Mouse (Mus musculus) kidney, embryonic 14.5 days (tissue): Measurements from ENCODE around the gene Ppp1r37. TPM values are rescaled to one million over a fixed set of nuclear protein-coding genes. Genes with fewer than 3 reads are reported as not detected.

Source experiments
- ATAC-seq: fragments of 200-750 bp; cut with Nextera tagmentation; 2 replicates; pipeline ENCODE4 v1.8.0; 2017; ENCODE audit warnings: moderate number of reproducible peaks, mild to moderate bottlenecking, moderate TSS enrichment, moderate library complexity; ENCODE audit not compliant: low FRiP score, low TSS enrichment
- H3K27ac ChIP-seq: fragments of 300-500 bp; sonication (generic); 2 replicates; pipeline ENCODE4 v1.5.1; 2014; ENCODE audit warnings: low read depth, mild to moderate bottlenecking, low read length, moderate library complexity, mixed read lengths
- H3K27me3 ChIP-seq: fragments of 300-500 bp; sonication (generic); 2 replicates; pipeline ENCODE4 v1.6.1; 2014; ENCODE audit warnings: mild to moderate bottlenecking, low read length; ENCODE audit not compliant: control insufficient read depth, insufficient read depth
- H3K36me3 ChIP-seq: fragments of 300-500 bp; sonication (generic); 2 replicates; pipeline ENCODE4 v1.6.1; 2014; ENCODE audit warnings: low read length, mixed read lengths; ENCODE audit not compliant: control insufficient read depth, insufficient read depth
- H3K4me1 ChIP-seq: fragments of 300-500 bp; sonication (generic); 2 replicates; pipeline ENCODE4 v1.6.1; 2014; ENCODE audit warnings: low read length, mixed read lengths; ENCODE audit not compliant: control insufficient read depth, insufficient read depth
- H3K4me2 ChIP-seq: fragments of 300-500 bp; sonication (generic); replicated peaks from 2 replicates; pipeline ENCODE4 v1.6.1; 2014; ENCODE audit warnings: low read depth, mild to moderate bottlenecking, low read length
- H3K4me3 ChIP-seq: fragments of 300-500 bp; sonication (generic); 2 replicates; pipeline ENCODE4 v1.5.1; 2014; ENCODE audit warnings: mild to moderate bottlenecking, low read length
- H3K9ac ChIP-seq: fragments of 300-500 bp; sonication (generic); 2 replicates; pipeline ENCODE4 v1.6.1; 2014; ENCODE audit warnings: low read depth, mild to moderate bottlenecking, low read length, moderate library complexity
- H3K9me3 ChIP-seq: fragments of 300-500 bp; sonication (generic); 2 replicates; pipeline ENCODE4 v1.6.1; 2016; ENCODE audit warnings: low read length; ENCODE audit not compliant: control insufficient read depth
- WGBS: fragments of 180-500 bp; shearing (Covaris S2); extraction: QIAGEN DNeasy Blood & Tissue Kit; methylation state at CpG from one replicate; pipeline ENCODE4 v1.1.7; 2014; 5-methylcytosine and 5-hydroxymethylcytosine counted together
- polyA plus RNA-seq: library from polyadenylated mRNA; unstranded; fragments of >200 nt; fragmentation: Nextera tagmentation; extraction: Ambion mirVana; gene quantifications from 2 replicates; pipeline ENCODE4 v1.2.1, GENCODE M21; 2014

The Ppp1r37 gene
- polyA plus RNA-seq, 1 experiment from 2014 or later: 6.5 TPM

DNA sequence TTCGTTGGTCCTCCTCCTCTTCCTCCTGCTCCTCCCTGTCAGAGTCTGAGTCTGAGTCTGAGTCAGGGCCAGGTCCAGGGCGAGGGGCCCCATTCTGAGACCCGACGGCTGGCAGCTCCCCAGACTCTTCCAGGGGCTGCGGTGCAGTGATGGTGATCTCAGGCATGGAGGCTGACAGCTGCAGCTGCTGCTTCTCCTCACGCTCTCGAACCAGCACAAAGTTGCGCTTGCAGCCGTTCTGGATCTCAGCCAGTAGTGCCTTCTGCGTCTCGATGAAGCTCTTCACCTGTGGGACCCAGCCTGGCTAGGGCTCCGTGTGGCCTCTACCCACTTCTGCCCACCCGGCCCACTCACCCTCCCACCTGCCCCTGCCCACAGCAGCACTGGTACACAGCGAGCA is 30.6 kb downstream of the Ppp1r37 start:
- H3K4me3 ChIP-seq: no peak overlapping the region
- ATAC-seq: no peak
- WGBS: 89% methylated on average over 14 of the region's 14 CpGs
- no peak overlapping the region for H3K9ac ChIP-seq
- H3K27ac ChIP-seq: no peak overlapping the region
- peaks cover 61% of the 10 kb centered on the region for H3K36me3 ChIP-seq
- H3K4me1 ChIP-seq: no peaks in the 10 kb centered on the region
- H3K4me2 ChIP-seq: no peak overlapping the region
- H3K27me3 ChIP-seq: no peaks in the 10 kb centered on the region
- H3K9me3 ChIP-seq: no peaks in the 10 kb centered on the region

DNA sequence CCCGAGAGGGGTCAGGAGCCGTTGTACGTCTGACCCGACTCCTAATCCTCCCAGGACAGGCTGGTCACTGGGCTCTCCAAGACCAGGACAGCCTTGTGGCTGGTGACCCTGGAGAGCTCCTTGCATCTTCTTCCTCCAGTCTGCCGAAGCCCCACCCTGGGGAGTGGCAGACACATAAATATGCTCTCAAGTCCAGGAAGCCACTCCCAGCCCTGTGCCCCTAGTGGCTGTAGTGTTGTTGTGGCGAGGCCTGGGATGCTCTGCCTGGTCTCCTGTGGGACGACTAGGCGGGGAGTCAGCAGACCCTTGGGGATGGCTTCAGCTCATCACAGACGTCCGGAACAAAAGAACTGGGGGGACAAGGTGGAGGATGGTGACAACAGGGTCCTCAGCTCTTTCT is 31.8 kb downstream of the Ppp1r37 start:
- no peaks in the 10 kb centered on the region for H3K9me3 ChIP-seq
- whole genome bisulfite sequencing: 59% methylated on average over 10 of the region's 10 CpGs
- peaks cover 61% of the 10 kb centered on the region for H3K36me3 ChIP-seq
- no peak overlapping the region for H3K4me2 ChIP-seq
- peak; percentile 21; the same call in 1 of the 2 replicates for ATAC-seq
- no peak overlapping the region for H3K9ac ChIP-seq
- no peak overlapping the region for H3K4me3 ChIP-seq
- H3K27ac ChIP-seq: no peak overlapping the region
- no peaks in the 10 kb centered on the region for H3K27me3 ChIP-seq
- no peaks in the 10 kb centered on the region for H3K4me1 ChIP-seq

DNA sequence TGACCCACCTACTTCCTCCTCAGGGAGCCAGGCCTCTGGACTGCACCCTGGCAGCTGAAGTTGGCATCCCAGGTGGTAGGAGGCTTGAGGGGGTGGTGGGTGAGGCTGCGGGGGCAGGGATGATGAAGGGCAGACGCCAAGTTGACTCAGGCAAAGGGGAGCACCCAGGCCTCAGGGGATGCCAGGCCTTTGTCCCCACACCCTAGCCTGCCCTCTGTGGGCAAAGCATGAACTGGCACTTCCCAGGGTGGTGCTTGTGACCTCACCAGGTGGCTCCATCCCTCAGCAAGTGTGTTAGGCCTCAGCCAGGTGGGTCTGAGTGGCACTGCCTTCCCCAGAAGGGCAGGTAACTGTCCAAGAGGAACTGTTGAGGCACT is 37.8 kb downstream of the Ppp1r37 start:
- Histone ChIP-seq H3K9ac (no peak overlapping the region), H3K4me2 (no peak overlapping the region), H3K9me3 (no peaks in the 10 kb centered on the region), H3K36me3 (peaks cover 12% of the 10 kb centered on the region; the same call in 1 of the 2 replicates), H3K27ac (no peak overlapping the region), H3K4me3 (no peak overlapping the region), H3K27me3 (peaks cover 51% of the 10 kb centered on the region), H3K4me1 (peaks cover 18% of the 10 kb centered on the region)
- ATAC-seq: no peak
- WGBS: 44% methylated on average over 2 of the region's 2 CpGs

DNA sequence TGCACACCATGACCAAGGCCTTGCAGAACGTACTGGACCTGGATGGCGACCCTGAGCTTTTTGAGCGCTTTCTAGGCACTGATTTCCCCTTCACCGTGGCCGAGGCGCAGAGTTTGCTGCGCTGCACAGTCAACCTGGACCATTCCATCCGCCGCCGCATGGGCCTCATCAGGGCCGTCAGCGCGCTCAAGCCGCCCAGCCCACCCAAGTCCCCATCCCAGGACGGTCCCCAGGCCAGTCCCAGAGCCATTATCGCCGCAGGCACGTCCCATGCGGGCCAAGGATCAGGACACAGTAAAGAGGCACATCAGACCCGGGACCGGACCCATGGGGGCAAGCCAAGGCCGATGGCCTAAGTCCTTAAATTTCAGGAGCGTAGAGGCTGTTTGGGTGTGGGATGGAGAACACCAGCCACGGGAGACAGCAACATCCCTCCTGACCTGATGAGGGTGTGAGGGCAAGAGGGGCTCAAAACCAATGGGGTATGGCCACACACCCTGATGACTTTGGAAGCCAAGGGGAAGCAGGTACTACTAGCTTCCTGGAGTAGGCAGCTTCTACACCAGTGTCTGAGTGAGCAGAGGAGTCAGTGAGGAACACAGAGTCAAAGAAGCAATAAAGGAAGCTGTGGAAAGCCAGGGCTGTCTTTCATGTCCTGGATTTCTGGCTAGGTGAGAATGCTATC is 38.3 kb downstream of the Ppp1r37 start:
- no peaks in the 10 kb centered on the region for H3K9me3 ChIP-seq
- H3K9ac ChIP-seq: peak overlapping the region; percentile 44; the same call in 1 of the 2 replicates
- ATAC-seq: 0 out of 2 replicates have a peak, but pooled peaks have one; percentile 16
- peaks cover 18% of the 10 kb centered on the region for H3K4me1 ChIP-seq
- peaks cover 9% of the 10 kb centered on the region; the same call in 1 of the 2 replicates for H3K36me3 ChIP-seq
- H3K27me3 ChIP-seq: peaks cover 54% of the 10 kb centered on the region
- H3K4me3 ChIP-seq: peak overlapping the region; percentile 39
- H3K27ac ChIP-seq: no peak overlapping the region
- peak overlapping the region; percentile 71 for H3K4me2 ChIP-seq
- 14% methylated on average over 24 of the region's 24 CpGs for WGBS

DNA sequence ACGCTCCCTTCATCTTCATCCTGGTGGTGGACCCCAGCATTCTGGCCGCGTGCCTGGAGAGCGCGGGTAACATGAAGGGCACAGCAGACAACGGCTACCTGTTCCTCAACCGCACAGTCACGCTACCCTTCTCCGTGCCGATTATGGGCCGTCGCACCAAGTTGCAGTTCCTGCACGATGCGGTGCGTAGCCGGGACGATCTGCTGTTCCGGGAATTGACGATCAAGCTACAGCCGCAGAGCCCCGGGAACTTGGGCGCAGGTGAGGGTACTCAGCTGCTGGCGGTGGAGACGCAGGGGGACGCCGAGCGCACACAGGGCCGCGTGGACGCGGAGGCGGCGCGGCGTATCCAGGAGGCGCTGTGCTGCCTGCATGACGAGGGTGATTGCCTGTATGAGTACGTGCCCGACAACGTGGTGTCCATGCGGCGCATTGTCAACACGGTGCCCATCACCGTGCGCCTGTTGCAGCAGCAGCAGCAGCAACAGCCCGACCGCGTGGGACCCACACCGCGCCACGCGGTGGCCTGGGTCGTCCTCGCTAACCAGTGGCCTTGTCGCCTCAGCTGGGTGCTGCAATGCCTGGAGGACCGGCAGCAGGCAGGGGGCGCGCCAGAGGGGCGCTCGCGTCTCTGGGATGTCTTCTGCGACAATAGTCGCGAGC is 39.0 kb downstream of the Ppp1r37 start:
- Histone ChIP-seq H3K4me1 (peaks cover 18% of the 10 kb centered on the region), H3K4me3 (peak overlapping the region; percentile 39), H3K27me3 (peaks cover 60% of the 10 kb centered on the region), H3K4me2 (peak overlapping the region; percentile 71), H3K9me3 (no peaks in the 10 kb centered on the region), H3K36me3 (0 out of 2 replicates have a peak, but pooled peaks cover 3% of the 10 kb centered on the region), H3K9ac (peak overlapping the region; percentile 44), H3K27ac (no peak overlapping the region)
- peak; percentile 43; the same call in 1 of the 2 replicates for ATAC-seq
- WGBS: under 1% methylated on average over 64 of the region's 64 CpGs

DNA sequence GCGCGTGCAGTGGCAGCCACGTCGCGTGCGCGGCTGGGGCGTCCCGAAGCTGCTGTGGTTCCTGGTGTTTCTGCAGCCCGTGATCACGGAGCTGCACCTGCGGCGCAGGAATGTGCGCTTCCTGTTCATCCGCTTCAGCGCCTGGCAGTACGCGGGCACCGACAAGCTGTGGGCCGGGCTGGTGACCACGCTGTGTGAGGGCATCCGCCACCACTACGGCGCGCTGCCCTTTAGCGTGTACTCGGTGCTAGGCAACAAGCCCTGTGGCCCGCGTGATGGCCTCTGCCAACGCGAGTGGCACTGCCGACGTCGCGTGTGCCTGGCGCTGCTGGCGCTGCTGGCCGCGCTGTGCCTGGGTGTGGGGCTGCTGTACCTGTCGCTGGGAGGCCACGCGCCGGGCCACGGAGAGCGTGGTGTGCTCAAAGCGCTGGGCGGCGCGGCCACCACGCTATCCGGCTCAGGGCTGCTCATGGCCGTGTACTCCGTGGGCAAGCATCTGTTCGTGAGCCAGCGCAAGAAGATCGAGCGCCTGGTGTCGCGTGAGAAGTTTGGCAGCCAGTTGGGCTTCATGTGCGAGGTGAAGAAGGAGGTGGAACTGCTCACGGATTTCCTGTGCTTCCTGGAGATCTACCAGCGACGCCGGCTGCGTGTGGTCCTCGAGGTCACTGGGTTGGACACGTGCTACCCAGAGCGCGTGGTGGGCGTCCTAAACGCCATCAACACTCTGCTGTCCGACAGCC is 39.7 kb downstream of the Ppp1r37 start:
- Histone ChIP-seq H3K27me3 (peaks cover 67% of the 10 kb centered on the region), H3K4me2 (peak overlapping the region; percentile 71), H3K4me3 (peak overlapping the region; percentile 39), H3K9me3 (no peaks in the 10 kb centered on the region), H3K4me1 (peaks cover 18% of the 10 kb centered on the region), H3K9ac (no peak overlapping the region), H3K27ac (no peak overlapping the region), H3K36me3 (no peaks in the 10 kb centered on the region)
- WGBS: 12% methylated on average over 70 of the region's 72 CpGs
- no peak for ATAC-seq

DNA sequence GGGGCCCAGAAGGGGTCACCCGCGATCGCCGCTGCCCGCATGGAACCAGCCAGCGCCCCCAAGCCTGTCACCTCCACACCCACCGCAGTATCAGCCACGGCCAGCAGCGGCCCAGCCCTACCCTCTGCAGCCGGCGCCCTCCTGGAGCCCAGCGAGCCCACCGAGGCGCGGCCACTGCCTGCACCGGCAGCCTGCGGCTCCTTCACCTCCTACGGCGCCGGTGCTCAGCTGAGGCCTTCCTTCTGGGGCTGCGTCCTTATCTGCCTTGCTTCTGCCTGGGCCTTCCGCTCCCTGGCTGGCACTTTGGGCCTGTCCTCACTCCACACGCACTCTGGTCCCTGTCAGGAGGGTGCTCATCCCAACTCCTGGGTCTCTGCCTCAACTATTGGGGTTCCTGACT is 42.8 kb downstream of the Ppp1r37 start:
- H3K36me3 ChIP-seq: no peaks in the 10 kb centered on the region
- no peaks in the 10 kb centered on the region for H3K9me3 ChIP-seq
- peak overlapping the region; percentile 37 for H3K4me2 ChIP-seq
- 0 out of 2 replicates have a peak overlapping the region, but pooled peaks have one; percentile 20 for H3K4me3 ChIP-seq
- H3K9ac ChIP-seq: peak overlapping the region; percentile 32; the same call in 1 of the 2 replicates
- H3K4me1 ChIP-seq: peaks cover 18% of the 10 kb centered on the region
- ATAC-seq: no peak
- H3K27me3 ChIP-seq: peaks cover 73% of the 10 kb centered on the region
- no peak overlapping the region for H3K27ac ChIP-seq
- 6% methylated on average over 23 of the region's 23 CpGs for WGBS

DNA sequence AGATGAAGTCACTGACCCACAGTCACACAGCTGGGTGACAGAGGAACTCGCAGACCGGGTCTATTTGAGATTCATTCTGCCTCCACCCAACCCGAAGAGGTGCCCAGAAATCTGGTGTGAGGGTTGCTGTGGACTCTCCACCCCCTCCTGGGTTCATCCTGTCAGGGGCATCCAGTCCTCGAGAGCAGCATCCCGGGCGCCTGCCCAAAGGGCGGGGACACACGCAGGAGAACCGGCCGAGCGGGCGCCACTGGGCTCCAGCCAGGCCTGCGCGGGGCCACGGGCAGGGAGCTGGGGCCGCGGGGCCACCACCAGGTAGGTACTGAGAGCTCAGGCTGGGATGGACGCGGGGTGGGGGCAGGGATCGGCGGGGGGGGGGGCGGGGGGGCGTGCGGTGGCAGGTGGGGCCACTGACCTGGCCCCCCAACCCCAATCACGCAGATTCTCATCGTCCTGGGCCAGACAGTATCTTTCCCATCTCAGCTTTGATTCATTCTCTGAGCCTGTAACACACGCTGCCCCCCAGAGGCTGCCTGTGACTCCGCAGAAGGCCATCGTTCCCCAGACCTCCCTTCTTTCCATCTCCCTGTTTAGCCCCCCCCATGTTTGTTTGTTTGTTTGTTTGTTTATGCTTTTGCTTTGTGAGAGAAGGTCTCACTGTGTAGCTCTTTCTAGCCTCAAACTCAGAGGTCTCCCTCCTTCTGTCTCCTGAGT is 45.1 kb downstream of the Ppp1r37 start, which contains the start of gene Nkpd1:
TSS of gene Nkpd1 (plus strand) at position 187 of the 714 bp plus-strand sequence.
- WGBS: 4% methylated on average over 21 of the region's 29 CpGs
- Histone ChIP-seq H3K9ac (peak within 1 kb of the TSS; percentile 58), H3K27me3 (peaks cover 51% of the 10 kb centered on the region), H3K27ac (no peak within 1 kb of the TSS), H3K36me3 (no peaks in the 10 kb centered on the region), H3K4me1 (peaks cover 5% of the 10 kb centered on the region), H3K4me3 (peak within 1 kb of the TSS; percentile 12; the same call in 1 of the 2 replicates), H3K4me2 (peak within 1 kb of the TSS; percentile 45), H3K9me3 (no peaks in the 10 kb centered on the region)
- 0 out of 2 replicates have a peak, but pooled peaks have one; percentile 36 for ATAC-seq
